Mouse (Mus musculus): Measurements from ENCODE around the gene Pet117. TPM values are rescaled to one million over a fixed set of nuclear protein-coding genes. Genes with fewer than 3 reads are reported as not detected.

Pet117 gene
- total and polyA plus RNA-seq, 3 experiments, result not detected

DNA sequence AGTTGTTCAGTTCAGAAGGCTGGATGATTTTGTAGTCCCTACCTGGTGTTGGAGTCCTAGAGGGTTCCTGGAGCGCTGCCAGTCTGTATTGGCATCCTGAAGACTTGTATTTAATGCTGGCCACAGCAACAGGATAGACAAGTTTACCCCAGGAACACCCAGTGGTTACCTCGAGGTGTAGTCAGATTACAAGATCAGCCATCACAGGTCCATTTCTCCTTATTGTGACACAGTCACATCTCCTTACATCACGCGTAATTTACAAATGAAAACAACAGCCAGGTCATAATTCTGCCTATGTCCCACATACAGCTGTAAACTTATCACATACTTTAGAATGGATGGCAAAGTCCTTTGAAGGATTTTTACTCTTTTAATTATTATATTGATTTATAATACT lies 40.2 kb downstream of the Pet117 start:
- TF ChIP-seq MYC (IDR thresholded peaks at IDR 0.05; ENCODE audit: low read depth, low read length) (no peak), MAFK (IDR thresholded peaks at IDR 0.05; ENCODE audit: borderline replicate concordance, low read depth, low read length) (no peak), USF2 (IDR thresholded peaks at IDR 0.05; ENCODE audit: borderline replicate concordance in 1 of 2, insufficient read depth in 1 of 2, low read depth in 1 of 2, low read length in 2 of 2) (no peak), POLR2AphosphoS2 (IDR thresholded peaks at IDR 0.05; ENCODE audit: low read length) (no peak), E2F4 (IDR thresholded peaks at IDR 0.05; ENCODE audit: borderline replicate concordance, low read depth, low read length) (no peak), POLR2A (IDR thresholded peaks at IDR 0.05; ENCODE audit: control insufficient read depth in 1 of 2, insufficient read depth in 1 of 2, low read depth in 1 of 2, low read length in 2 of 2, poor library complexity in 1 of 2) (no peak), ZKSCAN1 (IDR thresholded peaks at IDR 0.05; ENCODE audit: low read depth, low read length) (no peak), ZNF384 (IDR thresholded peaks at IDR 0.05; ENCODE audit: low read depth, low read length) (no peak), KAT2A (conservative IDR thresholded peaks at IDR 0.05; ENCODE audit: low read depth, low read length) (no peak), TBP (IDR thresholded peaks at IDR 0.05; ENCODE audit: low read depth, low read length) (no peak), CTCF (IDR thresholded peaks at IDR 0.05 in 2 of 3, conservative IDR thresholded peaks at IDR 0.05 in 1 of 3; ENCODE audit: control insufficient read depth in 1 of 3, insufficient read depth in 1 of 3, low read depth in 2 of 3, low read length in 3 of 3, poor library complexity in 1 of 3, severe bottlenecking in 1 of 3) (no peak), UBTF (IDR thresholded peaks at IDR 0.05; ENCODE audit: borderline replicate concordance, insufficient read depth, low read depth, low read length) (no peak)
- H3K79me2 ChIP-seq (ENCODE audit: control insufficient read depth, insufficient read depth, low read length, poor library complexity), result no peaks in the 10 kb centered on the region
- H3K4me1 ChIP-seq (ENCODE audit: control insufficient read depth in 1 of 2, insufficient read depth in 2 of 2, low read length in 2 of 2), result no peaks in the 10 kb centered on the region
- H3K9ac ChIP-seq (ENCODE audit: control insufficient read depth, low read depth, low read length, poor library complexity, severe bottlenecking), result no peak overlapping the region
- H3K27ac ChIP-seq (ENCODE audit: control insufficient read depth, low read depth, low read length), result no peak overlapping the region
- no peaks in the 10 kb centered on the region; a peak in 2 of 4 replicates for H3K36me3 ChIP-seq (ENCODE audit: control insufficient read depth in 1 of 2, insufficient read depth in 2 of 2, low read length in 2 of 2)
- H3K4me3 ChIP-seq (ENCODE audit: control insufficient read depth in 1 of 2, insufficient read depth in 1 of 2, low read depth in 2 of 2, low read length in 2 of 2), result no peak overlapping the region
- DNase-seq (ENCODE audit: low read depth, low spot score), result no peak
- no peaks in the 10 kb centered on the region for H3K27me3 ChIP-seq (ENCODE audit: control insufficient read depth in 1 of 2, insufficient read depth in 2 of 2, low read length in 2 of 2)
- H3K9me3 ChIP-seq (replicated peaks; ENCODE audit: insufficient read depth, low read length), result no peaks in the 10 kb centered on the region

DNA sequence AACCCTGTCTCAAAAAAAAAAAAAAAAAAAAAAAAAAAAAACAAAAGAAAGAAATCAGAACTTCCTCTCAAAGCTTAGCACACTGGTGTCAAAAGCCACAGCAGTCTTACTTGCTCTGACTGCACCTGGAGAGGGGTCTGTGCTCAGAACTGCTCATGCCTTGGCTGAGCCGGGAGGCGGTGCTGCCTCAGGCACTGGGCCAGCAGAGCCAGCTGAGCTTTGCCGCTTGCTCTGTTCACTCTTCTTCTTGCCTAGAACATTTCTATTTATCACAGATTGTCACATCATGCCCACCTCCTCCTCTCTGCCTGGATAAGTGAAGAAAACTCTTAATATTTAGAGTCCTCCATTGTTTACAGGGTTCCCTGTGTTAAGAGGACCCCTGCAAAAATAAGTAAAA lies 41.8 kb downstream of the Pet117 start:
- DNase-seq (ENCODE audit: low read depth, low spot score), result no peak
- H3K36me3 ChIP-seq (ENCODE audit: control insufficient read depth in 1 of 2, insufficient read depth in 2 of 2, low read length in 2 of 2), result no peaks in the 10 kb centered on the region; a peak in 2 of 4 replicates
- H3K27me3 ChIP-seq (ENCODE audit: control insufficient read depth in 1 of 2, insufficient read depth in 2 of 2, low read length in 2 of 2), result no peaks in the 10 kb centered on the region
- no peaks in the 10 kb centered on the region for H3K9me3 ChIP-seq (replicated peaks; ENCODE audit: insufficient read depth, low read length)
- TF ChIP-seq E2F4 (IDR thresholded peaks at IDR 0.05; ENCODE audit: borderline replicate concordance, low read depth, low read length) (no peak), SMC3 (IDR thresholded peaks at IDR 0.05; ENCODE audit: low read depth, low read length) (no peak), GABPA (IDR thresholded peaks at IDR 0.05; ENCODE audit: low read depth, low read length) (no peak), GATA1 (IDR thresholded peaks at IDR 0.05; ENCODE audit: low read depth, low read length) (no peak), NELFE (IDR thresholded peaks at IDR 0.05; ENCODE audit: low read depth, low read length) (no peak), ZKSCAN1 (IDR thresholded peaks at IDR 0.05; ENCODE audit: low read depth, low read length) (no peak), ZNF384 (IDR thresholded peaks at IDR 0.05; ENCODE audit: low read depth, low read length) (no peak), MAZ (IDR thresholded peaks at IDR 0.05; ENCODE audit: low read depth, low read length) (no peak), BHLHE40 (IDR thresholded peaks at IDR 0.05; ENCODE audit: borderline replicate concordance, low read depth, low read length) (no peak), RAD21 (IDR thresholded peaks at IDR 0.05; ENCODE audit: low read depth, low read length) (no peak), POLR2AphosphoS2 (IDR thresholded peaks at IDR 0.05; ENCODE audit: low read length) (no peak), USF1 (IDR thresholded peaks at IDR 0.05; ENCODE audit: low read depth, low read length) (no peak), TCF12 (IDR thresholded peaks at IDR 0.05; ENCODE audit: low read depth, low read length) (no peak), ZC3H11A (IDR thresholded peaks at IDR 0.05; ENCODE audit: low read depth, low read length) (no peak), RCOR1 (IDR thresholded peaks at IDR 0.05; ENCODE audit: low read depth, low read length) (no peak), JUND (IDR thresholded peaks at IDR 0.05; ENCODE audit: low read depth, low read length) (no peak), CTCF (IDR thresholded peaks at IDR 0.05 in 2 of 3, conservative IDR thresholded peaks at IDR 0.05 in 1 of 3; ENCODE audit: control insufficient read depth in 1 of 3, insufficient read depth in 1 of 3, low read depth in 2 of 3, low read length in 3 of 3, poor library complexity in 1 of 3, severe bottlenecking in 1 of 3) (no peak), MXI1 (IDR thresholded peaks at IDR 0.05; ENCODE audit: low read depth, low read length) (no peak)
- no peaks in the 10 kb centered on the region for H3K4me1 ChIP-seq (ENCODE audit: control insufficient read depth in 1 of 2, insufficient read depth in 2 of 2, low read length in 2 of 2)
- no peak overlapping the region for H3K27ac ChIP-seq (ENCODE audit: control insufficient read depth, low read depth, low read length)
- H3K79me2 ChIP-seq (ENCODE audit: control insufficient read depth, insufficient read depth, low read length, poor library complexity), result no peaks in the 10 kb centered on the region
- H3K9ac ChIP-seq (ENCODE audit: control insufficient read depth, low read depth, low read length, poor library complexity, severe bottlenecking), result no peak overlapping the region
- H3K4me3 ChIP-seq (ENCODE audit: control insufficient read depth in 1 of 2, insufficient read depth in 1 of 2, low read depth in 2 of 2, low read length in 2 of 2), result no peak overlapping the region

Measured in MEL (cell line).